Mouse (Mus musculus) fat pad, adult 2 months (tissue): ENCODE measurements around the gene Mrpl19.

Experiments
- DNase-seq: peaks from one replicate; pipeline ENCODE4 v3.0.0-alpha.2; 2011; ENCODE audit warnings: low read depth, low spot score; ENCODE audit errors: extremely low read depth

Mrpl19 gene

GRCm38 (mm10) chr6:81933281-81933680 is 32.5 kb downstream of the Mrpl19 start:
- no peak for DNase-seq

- no peak for DNase-seq
Observed at GRCm38 (mm10) chr6:81929402-81929801, 36.4 kb downstream of the Mrpl19 start.

- DNase-seq, result no peak
Observed at GRCm38 (mm10) chr6:81924304-81924703, 41.5 kb downstream of the Mrpl19 start.

GRCm38 (mm10) chr6:81923523-81924142 is 42.1 kb downstream of the Mrpl19 start, which contains the start of gene Gcfc2:
TSS of gene Gcfc2 (plus strand) at chr6:81923669.
- DNase-seq, result no peak

GRCm38 (mm10) chr6:81912177-81912576 is 53.6 kb downstream of the Mrpl19 start:
- no peak for DNase-seq

- no peak for DNase-seq
Observed at GRCm38 (mm10) chr6:81911713-81912112, 54.0 kb downstream of the Mrpl19 start.

- DNase-seq, result no peak
Observed at GRCm38 (mm10) chr6:81911244-81911643, 54.5 kb downstream of the Mrpl19 start.

- no peak for DNase-seq
Observed at GRCm38 (mm10) chr6:81910302-81910855, 55.4 kb downstream of the Mrpl19 start.
